ENCODE assay signal across 21 mouse cellular contexts in the genomic region with DNA sequence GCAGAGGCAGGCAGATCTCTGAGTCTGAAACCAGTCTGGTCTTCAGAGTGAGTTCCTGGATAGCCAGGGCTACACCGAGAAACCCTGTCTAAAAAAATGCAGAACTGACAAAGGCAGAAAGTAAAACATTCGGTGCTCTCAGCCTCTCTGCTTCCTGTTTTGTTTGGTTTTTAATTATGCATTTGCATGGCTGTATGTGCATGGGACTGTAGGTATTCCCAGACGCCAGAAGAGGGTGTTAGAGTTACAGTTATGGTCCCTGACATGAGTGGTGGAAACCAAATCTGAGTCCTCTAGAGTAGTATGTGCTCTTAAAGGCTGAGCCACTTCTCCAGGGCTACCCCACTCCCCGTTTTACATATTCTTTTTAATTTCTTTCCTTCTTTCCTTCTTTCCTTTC. TPM values are rescaled to one million over a fixed set of nuclear protein-coding genes. Genes with fewer than 3 reads are reported as not detected.
DNase-seq lines count a peak whose midpoint lies in the region; ATAC-seq and TF ChIP-seq lines count a peak whose summit lies in the region.
"Had no signal": no experiment of that assay in that cellular context is flagged by ENCODE, and none has a peak within 500 bp of the region (broad histone marks: within the 10 kb centered on the region; RNA-seq: fewer than 3 reads in every experiment).

No protein-coding gene starts in this region.

- TF ChIP-seq POLR2A in MEL (IDR thresholded peaks at IDR 0.05; ENCODE audit: control insufficient read depth in 1 of 2, insufficient read depth in 1 of 2, low read depth in 1 of 2, low read length in 2 of 2, poor library complexity in 1 of 2) = no peak

- peaks cover 0 to 3% of the 10 kb centered on the region in 2 experiments; a peak in 1 of 4 replicates for H3K4me1 ChIP-seq in MEL (ENCODE audit: control insufficient read depth in 1 of 2, insufficient read depth in 2 of 2, low read length in 2 of 2)
- H3K4me1 ChIP-seq in stomach, postnatal 0 days (replicated peaks; ENCODE audit: control insufficient read depth, insufficient read depth) = no peaks in the 10 kb centered on the region; the same call in 1 of the 2 replicates
- H3K4me1 ChIP-seq: forebrain, embryonic 12.5 days; heart, embryonic 10.5 days had no signal

- peak; percentile 54 for DNase-seq in A20 (ENCODE audit: low read depth, low spot score)
- peak; percentile 18 for DNase-seq in MEL (ENCODE audit: low read depth, low spot score)
- peak; percentile 50 for DNase-seq in induced T-regulatory cell, adult 2 months (ENCODE audit: low read depth)
- DNase-seq in stomach, postnatal 0 days (ENCODE audit: low spot score) = no peak
- DNase-seq in urinary bladder, postnatal 4 days (ENCODE audit: low spot score in 2 of 2) = no peak
- DNase-seq in cerebellum, adult 11 months = no peak
- no peak for DNase-seq in liver
- DNase-seq: adrenal gland, adult 8-10 months; adrenal gland, postnatal 36 days; cerebellum, adult 8-10 months; cerebellum, postnatal 25 days; gastrocnemius, postnatal 14 days; heart, adult 18-20 months; heart, postnatal 10 days had no signal

- ATAC-seq in stomach, postnatal 0 days (ENCODE audit: low FRiP score, low TSS enrichment) = no peak
- ATAC-seq: forebrain, embryonic 16.5 days; hindbrain, postnatal 0 days; intestine, embryonic 16.5 days had no signal

- H3K36me3 ChIP-seq in MEL (ENCODE audit: control insufficient read depth in 1 of 2, insufficient read depth in 2 of 2, low read length in 2 of 2) = peaks cover 0 to 9% of the 10 kb centered on the region in 2 experiments; a peak in 2 of 4 replicates
- no peaks in the 10 kb centered on the region for H3K36me3 ChIP-seq in stomach, postnatal 0 days (ENCODE audit: control insufficient read depth, insufficient read depth, low read length)
- H3K36me3 ChIP-seq: embryonic facial prominence, embryonic 13.5 days; forebrain, embryonic 12.5 days; heart, embryonic 10.5 days; hindbrain, embryonic 13.5 days had no signal

- TF ChIP-seq CTCF in MEL (IDR thresholded peaks at IDR 0.05 in 2 of 3, conservative IDR thresholded peaks at IDR 0.05 in 1 of 3; ENCODE audit: control insufficient read depth in 1 of 3, insufficient read depth in 1 of 3, low read depth in 2 of 3, low read length in 3 of 3, poor library complexity in 1 of 3, severe bottlenecking in 1 of 3) = peak in 1 of 3 experiments; percentile 14; a peak in 1 of 6 replicates
- TF ChIP-seq CTCF in stomach, postnatal 0 days (IDR thresholded peaks at IDR 0.05; ENCODE audit: low read depth) = peak; percentile 13; the same call in 1 of the 2 replicates

- no peaks in the 10 kb centered on the region for H3K79me2 ChIP-seq in MEL (ENCODE audit: control insufficient read depth, insufficient read depth, low read length, poor library complexity)

- no peak overlapping the region for H3K27ac ChIP-seq in MEL (ENCODE audit: control insufficient read depth, low read depth, low read length)
- H3K27ac ChIP-seq in stomach, postnatal 0 days (replicated peaks) = no peak overlapping the region
- H3K27ac ChIP-seq: embryonic facial prominence, embryonic 13.5 days; forebrain, embryonic 12.5 days; heart, embryonic 10.5 days; hindbrain, embryonic 13.5 days; hindbrain, postnatal 0 days had no signal

- no peaks in the 10 kb centered on the region for H3K9me3 ChIP-seq in MEL (replicated peaks; ENCODE audit: insufficient read depth, low read length)
- H3K9me3 ChIP-seq in stomach, postnatal 0 days (ENCODE audit: control insufficient read depth, low read length) = no peaks in the 10 kb centered on the region
- H3K9me3 ChIP-seq: embryonic facial prominence, embryonic 13.5 days; forebrain, embryonic 12.5 days; heart, embryonic 10.5 days; hindbrain, embryonic 13.5 days had no signal

- H3K9ac ChIP-seq in MEL (ENCODE audit: control insufficient read depth, low read depth, low read length, poor library complexity, severe bottlenecking) = no peak overlapping the region
- no peak overlapping the region for H3K9ac ChIP-seq in stomach, postnatal 0 days (ENCODE audit: low read length)
- H3K9ac ChIP-seq: embryonic facial prominence, embryonic 13.5 days; forebrain, embryonic 12.5 days; hindbrain, embryonic 13.5 days had no signal

- WGBS in stomach, postnatal 0 days = 76% methylated on average over 4 of the region's 4 CpGs

- no peaks in the 10 kb centered on the region for H3K27me3 ChIP-seq in MEL (ENCODE audit: control insufficient read depth in 1 of 2, insufficient read depth in 2 of 2, low read length in 2 of 2)
- H3K27me3 ChIP-seq in stomach, postnatal 0 days (ENCODE audit: control insufficient read depth, insufficient read depth, low read length) = no peaks in the 10 kb centered on the region
- H3K27me3 ChIP-seq: embryonic facial prominence, embryonic 13.5 days; forebrain, embryonic 12.5 days; hindbrain, embryonic 13.5 days had no signal

- H3K4me3 ChIP-seq in MEL (ENCODE audit: control insufficient read depth in 1 of 2, insufficient read depth in 1 of 2, low read depth in 2 of 2, low read length in 2 of 2) = no peak overlapping the region
- no peak overlapping the region for H3K4me3 ChIP-seq in stomach, postnatal 0 days (ENCODE audit: low read depth, low read length)
- H3K4me3 ChIP-seq: embryonic facial prominence, embryonic 13.5 days; forebrain, embryonic 12.5 days; heart, embryonic 10.5 days; hindbrain, embryonic 13.5 days had no signal

- peak; percentile 1; the same call in 1 of the 2 replicates for TF ChIP-seq RAD21 in MEL (IDR thresholded peaks at IDR 0.05; ENCODE audit: low read depth, low read length)

- no peak overlapping the region for H3K4me2 ChIP-seq in stomach, postnatal 0 days (replicated peaks; ENCODE audit: low read depth)
- H3K4me2 ChIP-seq: embryonic facial prominence, embryonic 13.5 days; forebrain, embryonic 12.5 days; hindbrain, embryonic 13.5 days had no signal

- no peak for TF ChIP-seq EP300 in MEL (IDR thresholded peaks at IDR 0.05; ENCODE audit: low read depth in 1 of 2, low read length in 2 of 2)
- no peak for TF ChIP-seq EP300 in stomach, postnatal 0 days (optimal IDR thresholded peaks at IDR 0.05)

TF ChIP-seq in MEL, 35 proteins besides CTCF, POLR2A, EP300 and RAD21:
- TF ChIP-seq ZNF384 (IDR thresholded peaks at IDR 0.05; ENCODE audit: low read depth, low read length) = no peak
- TF ChIP-seq MAFK (IDR thresholded peaks at IDR 0.05; ENCODE audit: borderline replicate concordance, low read depth, low read length) = no peak
- TF ChIP-seq ZKSCAN1 (IDR thresholded peaks at IDR 0.05; ENCODE audit: low read depth, low read length) = no peak
- TF ChIP-seq GABPA (IDR thresholded peaks at IDR 0.05; ENCODE audit: low read depth, low read length) = no peak
- no peak for TF ChIP-seq UBTF (IDR thresholded peaks at IDR 0.05; ENCODE audit: borderline replicate concordance, insufficient read depth, low read depth, low read length)
- no peak for TF ChIP-seq SMC3 (IDR thresholded peaks at IDR 0.05; ENCODE audit: low read depth, low read length)
- TF ChIP-seq MAZ (IDR thresholded peaks at IDR 0.05; ENCODE audit: low read depth, low read length) = no peak

RNA-seq across cellular contexts. Expression of a gene that starts 51.5 kb away (rescaled TPM):
- total RNA-seq in MEL (2012; rRNA removed) = 4.3 and 5.6 TPM in 2 replicates
- polyA plus RNA-seq in MEL (2012; ENCODE audit: insufficient read depth in 1 of 2, insufficient read length in 2 of 2, low read depth in 1 of 2, low replicate concordance in 2 of 2, missing spikeins in 1 of 2) = 1 to 10 TPM in 1 of 2 experiments, not detected in 1; 4.9 TPM
- polyA plus RNA-seq in stomach, postnatal 0 days (2015; fragmentation: Nextera tagmentation; extraction: Ambion mirVana) = 14.5 and 15.6 TPM in 2 replicates

RNA-seq across cellular contexts. Expression of a gene that starts 58.9 kb away (rescaled TPM):
- 83.0 and 85.3 TPM in 2 replicates for total RNA-seq in MEL (2012; rRNA removed)
- polyA plus RNA-seq in MEL (2012; ENCODE audit: insufficient read depth in 1 of 2, insufficient read length in 2 of 2, low read depth in 1 of 2, low replicate concordance in 2 of 2, missing spikeins in 1 of 2) = 100 to 1,000 TPM in 1 of 2 experiments, 10 to 100 TPM in 1; 28.0 to 139 TPM
- 79.1 and 84.4 TPM in 2 replicates for polyA plus RNA-seq in stomach, postnatal 0 days (2015; fragmentation: Nextera tagmentation; extraction: Ambion mirVana)

Comparison
In these comparisons a context has a peak if more than half of its experiments do, and no peak if none do; other contexts are left out.
1. DNase-seq: peak in A20 (single experiment), MEL (single experiment) and induced T-regulatory cell, adult 2 months (single experiment); none in stomach, postnatal 0 days (single experiment), urinary bladder, postnatal 4 days (0 of 2), cerebellum, adult 11 months (single experiment) and liver (single experiment).